Comparison of ENCODE assay signal across 8 mouse cellular contexts in genomic region chr4:40853565-40854386, GRCm38 (mm10). TPM values are rescaled to one million over a fixed set of nuclear protein-coding genes. Genes with fewer than 3 reads are reported as not detected.
DNase-seq lines count a peak whose midpoint lies in the region; ATAC-seq and TF ChIP-seq lines count a peak whose summit lies in the region.

Gene B4galt1, minus strand, starts transcription at chr4:40854005.

- H3K9me3 ChIP-seq in embryonic facial prominence, embryonic 14.5 days (ENCODE audit: control insufficient read depth, low read length): no peaks in the 10 kb centered on the region
- H3K9me3 ChIP-seq in limb, embryonic 14.5 days (ENCODE audit: control insufficient read depth, low read length): no peaks in the 10 kb centered on the region
- H3K9me3 ChIP-seq in midbrain, postnatal 0 days (ENCODE audit: low read length): no peaks in the 10 kb centered on the region

- no peak for TF ChIP-seq CTCF in midbrain, postnatal 0 days (IDR thresholded peaks at IDR 0.05)

- peak within 1 kb of the TSS; percentile 86 for H3K4me2 ChIP-seq in embryonic facial prominence, embryonic 14.5 days (ENCODE audit: low read depth, low read length)
- peak within 1 kb of the TSS; percentile 80 for H3K4me2 ChIP-seq in limb, embryonic 14.5 days (replicated peaks; ENCODE audit: low read depth, low read length, severe bottlenecking)
- H3K4me2 ChIP-seq in midbrain, postnatal 0 days (ENCODE audit: low read depth, low read length, poor library complexity, severe bottlenecking): peak within 1 kb of the TSS; percentile 85

- H3K4me3 ChIP-seq in embryonic facial prominence, embryonic 14.5 days (ENCODE audit: low read depth, low read length): peak within 1 kb of the TSS; percentile 90
- peak within 1 kb of the TSS; percentile 71 for H3K4me3 ChIP-seq in limb, embryonic 14.5 days (replicated peaks; ENCODE audit: low read length)
- H3K4me3 ChIP-seq in midbrain, postnatal 0 days (ENCODE audit: low read depth, low read length): peak within 1 kb of the TSS; percentile 80

- no peaks in the 10 kb centered on the region for H3K27me3 ChIP-seq in embryonic facial prominence, embryonic 14.5 days (replicated peaks; ENCODE audit: control insufficient read depth, insufficient read depth, low read length)
- H3K27me3 ChIP-seq in limb, embryonic 14.5 days (ENCODE audit: control insufficient read depth, insufficient read depth, low read length): no peaks in the 10 kb centered on the region
- no peaks in the 10 kb centered on the region for H3K27me3 ChIP-seq in midbrain, postnatal 0 days (ENCODE audit: insufficient read depth, low read length)

- H3K27ac ChIP-seq in embryonic facial prominence, embryonic 14.5 days (replicated peaks; ENCODE audit: low read depth, low read length): peak within 1 kb of the TSS; percentile 94
- H3K27ac ChIP-seq in limb, embryonic 14.5 days (replicated peaks; ENCODE audit: low read depth, low read length): peak within 1 kb of the TSS; percentile 91
- H3K27ac ChIP-seq in midbrain, postnatal 0 days (ENCODE audit: low read depth, low read length): peak within 1 kb of the TSS; percentile 79

- no peaks in the 10 kb centered on the region for H3K36me3 ChIP-seq in embryonic facial prominence, embryonic 14.5 days (ENCODE audit: control insufficient read depth, insufficient read depth, low read length)
- no peaks in the 10 kb centered on the region for H3K36me3 ChIP-seq in limb, embryonic 14.5 days (ENCODE audit: control insufficient read depth, insufficient read depth, low read length)
- H3K36me3 ChIP-seq in midbrain, postnatal 0 days (ENCODE audit: insufficient read depth, low read length): no peaks in the 10 kb centered on the region

- peaks cover 29% of the 10 kb centered on the region for H3K4me1 ChIP-seq in embryonic facial prominence, embryonic 14.5 days (ENCODE audit: control insufficient read depth, insufficient read depth, low read length)
- H3K4me1 ChIP-seq in limb, embryonic 14.5 days (ENCODE audit: control insufficient read depth, insufficient read depth, low read length): peaks cover 27% of the 10 kb centered on the region
- peaks cover 3% of the 10 kb centered on the region; the same call in 1 of the 2 replicates for H3K4me1 ChIP-seq in midbrain, postnatal 0 days (ENCODE audit: insufficient read depth, low read length)

- peak; percentile 97 for DNase-seq in 3T3-L1 (ENCODE audit: low read depth, low spot score)
- DNase-seq in adrenal gland, postnatal 4 days (ENCODE audit: low spot score in 2 of 2): peak; percentile 94 to 99
- DNase-seq in embryonic facial prominence, embryonic 14.5 days (ENCODE audit: low spot score): peak; percentile 99
- DNase-seq in heart, adult 8-10 months (ENCODE audit: low spot score): peak; percentile 98
- peak; percentile 98 for DNase-seq in kidney, adult 9 months
- DNase-seq in limb, embryonic 14.5 days (ENCODE audit: low spot score): peak; percentile 98
- DNase-seq in midbrain, postnatal 0 days (ENCODE audit: low spot score): peak; percentile 98
- peak; percentile 99 for DNase-seq in spleen, postnatal 14 days (ENCODE audit: low spot score in 2 of 2)

- under 1% methylated on average over 61 of the region's 83 CpGs for WGBS in embryonic facial prominence, embryonic 14.5 days
- 0% methylated on average over 32 of the region's 83 CpGs for WGBS in limb, embryonic 14.5 days
- under 1% methylated on average over 81 of the region's 83 CpGs for WGBS in midbrain, postnatal 0 days

- TF ChIP-seq POLR2A in limb, embryonic 14.5 days (IDR thresholded peaks at IDR 0.05; ENCODE audit: borderline replicate concordance, extremely low read depth, insufficient read depth, insufficient read length): peak; percentile 67; the same call in 1 of the 2 replicates

- ATAC-seq in embryonic facial prominence, embryonic 14.5 days (ENCODE audit: low read depth): peak; percentile 94
- ATAC-seq in limb, embryonic 14.5 days (ENCODE audit: low FRiP score, low read depth): peak; percentile 96
- ATAC-seq in midbrain, postnatal 0 days (ENCODE audit: low FRiP score): peak; percentile 96

- peak within 1 kb of the TSS; percentile 89 for H3K9ac ChIP-seq in embryonic facial prominence, embryonic 14.5 days (ENCODE audit: low read depth, low read length)
- peak within 1 kb of the TSS; percentile 80 for H3K9ac ChIP-seq in limb, embryonic 14.5 days (ENCODE audit: low read depth, low read length, severe bottlenecking)
- H3K9ac ChIP-seq in midbrain, postnatal 0 days (replicated peaks; ENCODE audit: low read length, poor library complexity, severe bottlenecking): peak within 1 kb of the TSS; percentile 87

RNA-seq across cellular contexts. Expression of gene B4galt1, which starts in this region (rescaled TPM):
- 10 to 100 TPM; 90.1 to 98.1 TPM for total RNA-seq in adrenal gland, postnatal 4 days (2021)
- polyA plus RNA-seq in embryonic facial prominence, embryonic 14.5 days (2014; fragmentation: Nextera tagmentation; extraction: Ambion mirVana): 66.8 and 68.3 TPM in 2 replicates
- 10 to 100 TPM; 53.9 to 60.3 (median 57.4) TPM for total RNA-seq in heart, adult 8-10 months (2022)
- polyA plus RNA-seq in limb, embryonic 14.5 days (2012; rRNA removed): 35.9 and 41.3 TPM in 2 replicates
- 52.3 and 54.8 TPM in 2 replicates for polyA plus RNA-seq in limb, embryonic 14.5 days (2014; fragmentation: Nextera tagmentation; extraction: Ambion mirVana)
- 10.0 and 11.0 TPM in 2 replicates for total RNA-seq in midbrain, postnatal 0 days (2014; rRNA removed)
- 5.7 and 5.8 TPM in 2 replicates for polyA plus RNA-seq in midbrain, postnatal 0 days (2015; fragmentation: Nextera tagmentation; extraction: Ambion mirVana)

Comparison
In these comparisons a context has a peak if more than half of its experiments do, and no peak if none do; other contexts are left out.
1. Peak in every context shown above with its lines: DNase-seq, ATAC-seq, H3K4me3 ChIP-seq and H3K27ac ChIP-seq.